Mouse (Mus musculus) cerebellum, adult 18-20 months (tissue): ENCODE measurements around the gene Ugt1a6a.

Experiments used
- DNase-seq, 2 experiments: peaks; one replicate each; pipeline ENCODE4 v3.0.0; 2021

The Ugt1a6a gene

GRCm38 (mm10) chr1:88230421-88230820 is 95.8 kb downstream of the Ugt1a6a start:
- DNase-seq: no peak

- no peak for DNase-seq
Measured at GRCm38 (mm10) chr1:88230981-88231802, 96.6 kb downstream of the Ugt1a6a start.

- DNase-seq: peak in 1 of 2 experiments; percentile 3
Measured at GRCm38 (mm10) chr1:88231803-88232499, 97.3 kb downstream of the Ugt1a6a start.

DNA sequence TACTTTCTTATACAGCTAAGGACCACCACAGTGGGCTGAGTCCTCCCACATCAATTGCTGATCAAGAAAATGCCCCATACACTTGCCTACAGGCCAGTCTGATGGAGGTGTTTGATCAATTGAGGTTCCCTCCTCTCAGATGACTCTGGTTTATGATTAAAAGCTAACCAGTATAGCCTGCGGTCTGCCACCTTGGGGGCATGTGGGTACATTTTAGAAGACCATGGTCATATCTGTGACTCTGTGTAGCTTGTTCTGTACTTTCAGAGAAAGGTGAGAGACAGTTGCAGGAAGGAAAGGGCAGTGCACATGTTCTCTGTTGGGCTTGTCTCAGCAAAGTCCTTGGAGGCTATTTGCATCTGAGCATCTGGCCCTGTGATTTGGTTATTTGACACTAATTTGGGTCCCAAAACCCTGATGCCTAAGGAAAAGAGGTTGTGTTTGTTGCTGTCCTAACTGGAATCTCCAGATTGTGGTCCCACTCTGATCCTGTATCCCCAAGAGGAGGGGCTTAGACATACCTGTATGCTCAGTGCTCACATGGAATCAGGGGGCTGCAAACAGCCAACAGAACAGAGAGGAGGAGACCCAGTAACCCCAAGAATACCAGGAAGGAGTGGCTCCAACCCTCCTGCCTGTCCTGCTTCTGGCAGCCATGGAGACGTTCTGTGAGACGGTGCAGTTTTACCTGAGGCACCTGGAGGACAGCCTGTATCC is 98.2 kb downstream of the Ugt1a6a start:
- peak in 1 of 2 experiments; percentile 3 for DNase-seq

DNA sequence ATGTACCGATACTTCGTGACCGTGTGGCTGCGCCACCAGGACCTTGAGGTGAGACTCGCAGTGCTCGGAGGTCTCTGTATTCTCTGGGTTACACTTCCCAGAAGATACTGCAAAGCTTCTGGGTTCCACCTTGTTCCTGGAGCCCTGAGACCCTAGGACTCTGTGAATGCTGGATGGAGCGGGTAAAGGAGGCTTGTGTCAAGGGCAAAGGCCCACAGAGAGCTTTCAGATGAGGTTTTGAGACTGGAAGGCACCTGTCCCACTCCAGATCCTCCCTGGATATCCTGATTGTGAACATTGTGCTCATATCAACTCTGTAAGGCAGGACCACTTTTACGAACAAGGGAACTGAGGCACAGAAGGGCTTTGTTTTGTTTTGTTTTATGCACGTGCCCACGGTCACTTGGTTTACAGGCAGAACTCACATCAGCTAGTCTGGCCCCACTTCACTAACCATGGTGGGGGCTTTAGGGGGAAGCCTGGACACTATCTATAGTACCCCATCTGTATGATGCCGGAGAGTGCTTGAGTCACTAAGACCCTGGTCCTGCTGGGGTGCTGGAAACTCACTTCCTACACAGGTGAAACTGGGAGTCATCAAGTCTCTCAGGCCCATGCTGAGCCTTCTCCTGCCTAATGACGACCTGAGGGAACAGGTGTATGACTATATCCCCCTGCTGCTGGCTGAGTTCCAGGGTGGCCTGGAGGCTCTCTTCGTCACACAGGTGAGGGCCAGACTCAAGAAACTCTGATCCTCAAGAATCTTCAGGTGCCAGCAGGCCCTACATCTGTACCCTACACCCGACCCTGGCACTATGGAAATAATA is 99.0 kb downstream of the Ugt1a6a start:
- DNase-seq: peak in 1 of 2 experiments; percentile 15

DNA sequence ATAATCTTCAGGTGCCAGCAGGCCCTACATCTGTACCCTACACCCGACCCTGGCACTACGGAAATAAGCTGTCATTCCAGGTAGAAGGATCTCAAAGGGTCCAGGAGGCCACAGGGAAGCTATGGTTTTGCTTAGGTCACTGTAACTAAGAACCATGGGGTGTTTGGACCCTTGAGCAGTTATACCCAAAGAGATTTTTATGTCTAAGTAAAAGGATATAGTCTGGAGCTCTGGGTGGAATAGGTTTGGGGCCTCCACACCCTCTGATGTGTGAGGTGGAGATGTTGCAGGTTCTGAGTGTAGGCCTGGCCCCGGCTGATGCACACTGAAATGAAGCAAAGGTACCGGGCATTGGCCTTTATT is 99.6 kb downstream of the Ugt1a6a start:
- no peak for DNase-seq

GRCm38 (mm10) chr1:88234646-88235045 is 100.0 kb downstream of the Ugt1a6a start:
- DNase-seq: peak in 1 of 2 experiments; percentile 6

DNA sequence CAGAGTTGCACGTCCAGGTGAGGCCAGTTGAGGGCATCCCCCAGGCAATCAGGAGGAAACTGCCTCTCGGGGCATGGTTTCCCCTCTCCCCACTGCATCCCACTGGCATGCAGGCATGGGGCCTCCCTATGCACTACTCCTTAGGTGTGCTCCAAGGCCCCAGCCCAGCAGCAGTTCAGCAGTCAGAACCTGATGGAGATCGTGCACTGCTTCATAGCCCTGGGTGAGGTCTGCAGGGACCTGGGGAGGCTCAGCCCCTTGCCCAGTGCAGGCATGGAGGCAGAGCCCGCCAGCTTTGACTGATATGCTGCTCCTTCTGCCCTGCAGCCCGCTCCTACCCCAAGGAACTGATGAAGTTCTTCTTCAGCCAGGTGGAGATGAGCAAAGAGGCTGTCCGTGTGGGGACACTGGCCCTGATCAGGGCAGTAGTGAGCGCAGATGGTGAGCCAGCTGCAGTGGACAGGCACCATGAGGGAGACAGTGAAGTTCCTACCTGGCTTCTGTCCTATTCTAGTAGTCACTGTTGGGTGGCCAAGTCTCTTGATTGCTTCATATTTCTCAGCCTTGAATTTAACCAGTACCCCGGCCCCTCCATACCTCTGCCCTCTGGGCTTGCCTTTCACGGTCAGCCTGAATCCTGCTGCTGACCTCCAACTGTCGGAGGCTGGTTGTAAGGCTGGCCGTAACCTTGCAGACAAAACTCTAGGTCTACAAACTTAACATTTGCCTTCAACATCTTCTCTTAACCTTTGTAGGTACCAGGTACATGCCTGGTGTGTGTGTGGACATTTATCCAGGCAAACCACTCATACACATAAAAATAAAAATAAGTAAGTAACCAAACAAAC is 100.7 kb downstream of the Ugt1a6a start:
- peak in 1 of 2 experiments; percentile 4 for DNase-seq

DNA sequence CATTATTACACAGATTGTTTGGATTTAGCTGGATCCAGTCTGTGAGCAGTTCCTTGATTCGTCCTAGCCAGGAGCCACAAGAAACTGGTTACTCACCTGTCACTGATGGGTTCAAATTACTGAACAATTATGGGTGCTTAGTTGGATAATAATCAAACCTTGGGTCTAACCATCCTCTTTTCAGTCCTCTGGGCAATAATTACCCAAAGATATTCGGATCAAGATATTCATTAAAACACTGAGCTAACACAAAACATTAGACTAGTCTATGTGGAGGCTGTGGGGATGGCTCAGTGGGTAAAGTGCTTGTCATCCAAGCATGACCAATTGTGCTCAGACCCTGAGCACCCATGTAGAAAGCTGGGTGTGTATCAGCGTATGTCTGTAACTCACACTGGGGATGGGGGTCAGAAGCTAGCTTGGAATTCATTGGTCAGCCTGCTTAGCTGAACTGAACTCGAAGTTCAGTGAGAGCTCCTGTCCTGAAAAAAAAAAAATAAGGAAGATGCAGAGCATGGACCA is 101.3 kb downstream of the Ugt1a6a start:
- DNase-seq: no peak

GRCm38 (mm10) chr1:88237311-88237710 is 102.7 kb downstream of the Ugt1a6a start:
- DNase-seq: no peak

DNA sequence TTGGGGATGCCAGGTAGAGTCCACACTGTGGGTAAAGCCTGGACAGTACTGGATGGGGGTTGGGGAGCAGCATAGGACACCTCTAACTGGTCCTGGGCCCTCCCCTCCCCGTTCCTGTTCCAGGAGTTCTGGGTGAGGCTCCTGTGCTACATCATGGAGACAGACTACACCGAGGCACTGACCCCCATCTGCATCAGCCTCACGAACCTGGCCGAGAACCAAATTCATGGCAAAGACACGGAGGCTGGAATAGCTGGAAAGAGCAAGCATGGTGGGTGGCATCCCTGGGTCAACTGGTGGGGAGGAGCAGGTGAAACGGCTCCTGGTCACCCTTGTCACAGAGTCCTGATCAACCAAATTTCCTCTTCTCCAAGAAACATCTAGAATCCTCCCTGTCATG is 104.2 kb downstream of the Ugt1a6a start:
- DNase-seq: no peak

GRCm38 (mm10) chr1:88240072-88240471 is 105.5 kb downstream of the Ugt1a6a start:
- no peak for DNase-seq

DNA sequence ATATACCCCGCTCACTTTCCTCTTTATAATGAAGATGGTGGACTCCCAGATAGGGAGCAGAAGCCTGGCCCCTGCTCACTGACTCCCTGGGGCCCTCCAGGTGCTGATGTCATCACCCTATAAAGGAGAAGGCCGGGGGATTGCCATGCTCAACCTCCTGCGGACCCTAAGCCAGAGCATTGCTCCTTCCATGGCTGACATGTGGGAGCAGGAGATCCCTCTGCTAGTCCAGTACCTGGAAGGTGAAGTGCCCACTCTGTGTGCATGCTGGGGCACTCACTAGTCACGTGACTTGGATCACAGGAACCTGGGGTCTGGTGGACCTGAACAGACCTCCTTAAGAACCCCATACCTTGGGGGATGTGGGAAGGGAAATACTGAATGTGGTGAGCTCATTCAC is 106.0 kb downstream of the Ugt1a6a start:
- no peak for DNase-seq

- no peak for DNase-seq
Measured at GRCm38 (mm10) chr1:88243861-88244260, 109.3 kb downstream of the Ugt1a6a start.

DNA sequence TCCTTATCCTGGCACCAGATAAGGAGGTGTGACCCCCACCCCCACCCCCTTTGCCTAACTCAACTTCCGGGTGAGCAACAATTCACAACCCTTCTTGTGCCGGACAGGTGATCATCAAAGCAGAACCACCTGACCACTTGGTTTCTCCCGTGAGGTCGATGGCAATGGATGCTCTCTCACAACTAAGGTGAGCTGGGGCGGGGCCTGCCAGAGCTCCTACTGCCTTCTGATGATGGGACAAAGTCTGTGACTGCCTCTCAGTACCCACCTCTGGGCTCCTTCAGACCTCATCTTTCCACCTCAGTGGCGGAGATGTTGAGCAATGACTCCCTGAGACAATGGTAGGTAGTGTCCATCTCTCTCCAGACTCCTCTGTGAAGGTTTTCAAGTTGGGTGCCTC is 111.3 kb downstream of the Ugt1a6a start:
- DNase-seq: no peak

GRCm38 (mm10) chr1:88246386-88246785 is 111.8 kb downstream of the Ugt1a6a start:
- no peak for DNase-seq

- no peak for DNase-seq
Measured at GRCm38 (mm10) chr1:88247660-88248059, 113.1 kb downstream of the Ugt1a6a start.

- DNase-seq: no peak
Measured at GRCm38 (mm10) chr1:88248658-88249057, 114.0 kb downstream of the Ugt1a6a start.

- no peak for DNase-seq
Measured at GRCm38 (mm10) chr1:88249596-88249995, 115.0 kb downstream of the Ugt1a6a start.

GRCm38 (mm10) chr1:88250023-88250422 is 115.4 kb downstream of the Ugt1a6a start:
- no peak for DNase-seq

- no peak for DNase-seq
Measured at GRCm38 (mm10) chr1:88253106-88253505, 118.5 kb downstream of the Ugt1a6a start.
